Mouse (Mus musculus) brain, embryonic 14.5 days (tissue): ENCODE measurements at regions not wholly inside any gene's neighbourhood (a gene's known extent, or its start where the extent isn't known, plus 50 kb on each side); places are given as distances from the start of the nearest gene placed in this dataset.

Experiments
- CTCF ChIP-seq: fragments of 200-500 bp; IDR thresholded peaks from 2 replicates; pipeline ENCODE4 v1.5.1; 2012; ENCODE audit warnings: inconsistent platforms, mild to moderate bottlenecking, moderate library complexity, borderline replicate concordance; ENCODE audit not compliant: insufficient read depth, insufficient read length; ENCODE audit errors: extremely low read depth
- POLR2A ChIP-seq: fragments of 200-500 bp; IDR thresholded peaks from 2 replicates; pipeline ENCODE4 v1.6.1; 2012; ENCODE audit warnings: mild to moderate bottlenecking, inconsistent platforms, borderline replicate concordance; ENCODE audit not compliant: poor library complexity, insufficient read depth, insufficient read length, severe bottlenecking; ENCODE audit errors: extremely low read depth

- TF ChIP-seq CTCF (no peak), POLR2A (no peak)
Measured at GRCm38 (mm10) chr10:119128035-119128434, 111.8 kb downstream of the Cand1 start.
